Mouse (Mus musculus) gastrocnemius, adult 8-10 months (tissue): Measurements from ENCODE around the gene Efcab12. TPM values are rescaled to one million over a fixed set of nuclear protein-coding genes. Genes with fewer than 3 reads are reported as not detected.

ENCODE experiments used
- microRNA-seq: library from miRNA; unstranded; fragments of <30 nt; microRNA quantifications from one replicate; pipeline ENCODE4 v1.2.0, GENCODE M21; 2022
- total RNA-seq, 4 experiments: library from RNA; stranded (reverse); gene quantifications; 2 replicates each; pipeline ENCODE4 v1.2.4; 2022

The Efcab12 gene
- total RNA-seq, 4 experiments from 2014 or later: 0.12 to 0.29 (median 0.15) TPM; not detected in 1

Small RNA genes within 50 kb of the gene (microRNA-seq; reads per million reads assigned to microRNA genes)
- gene Mir7660: not detected

Other genes with a start within 250 kb of the Efcab12 start
- gene Mkrn2os, start 245.8 kb downstream of the Efcab12 start, total RNA-seq: not detected
- gene Mkrn2, start 236.5 kb downstream of the Efcab12 start, total RNA-seq: 10 to 100 TPM; 48.7 to 54.8 (median 53.0) TPM
- 100 to 1,000 TPM; 113 to 132 (median 118) TPM for gene Raf1, start 161.8 kb downstream of the Efcab12 start, total RNA-seq
- gene Tmem40, start 76.0 kb downstream of the Efcab12 start, total RNA-seq: under 1 TPM in 3 of 4 experiments, not detected in 1; 0.36 to 0.58 (median 0.41) TPM
- 10 to 100 TPM; 63.6 to 80.2 (median 77.4) TPM for gene Cand2, start 63.9 kb downstream of the Efcab12 start, total RNA-seq
- gene Rpl32, start 29.7 kb downstream of the Efcab12 start, total RNA-seq: 100 to 1,000 TPM; 581 to 694 (median 621) TPM
- gene Mbd4, start 15.0 kb upstream of the Efcab12 start, total RNA-seq: 1 to 10 TPM in 2 of 4 experiments, under 1 TPM in 2; 0.80 to 1.2 (median 1.0) TPM
- 1 to 10 TPM; 3.3 to 4.9 (median 4.0) TPM for gene Ift122, start 15.1 kb upstream of the Efcab12 start, total RNA-seq
- not detected for gene Rho, start 93.3 kb upstream of the Efcab12 start, total RNA-seq
- not detected for gene H1foo, start 106.5 kb upstream of the Efcab12 start, total RNA-seq
- 10 to 100 TPM; 12.9 to 25.5 (median 19.1) TPM for gene Plxnd1, start 156.6 kb upstream of the Efcab12 start, total RNA-seq